Mouse (Mus musculus): Measurements from ENCODE around the gene 2410004P03Rik.

GRCm38 (mm10) chr12:16963354-16963753 lies 48.2 kb downstream of the 2410004P03Rik start:
- no peak for TF ChIP-seq EP300 (optimal IDR thresholded peaks at IDR 0.05)
- no peak for TF ChIP-seq CTCF (IDR thresholded peaks at IDR 0.05; ENCODE audit: low read depth)
